Mouse (Mus musculus) forebrain, postnatal 0 days (tissue): ENCODE measurements at regions not wholly inside any gene's neighbourhood (a gene's known extent, or its start where the extent isn't known, plus 50 kb on each side); places are given as distances from the start of the nearest gene placed in this dataset.

Source experiments
- ATAC-seq: fragments of 200-750 bp; cut with Nextera tagmentation; 2 replicates; pipeline ENCODE4 v1.8.0; 2017; ENCODE audit warnings: mild to moderate bottlenecking, moderate library complexity
- DNase-seq: peaks from one replicate; pipeline ENCODE4 v3.0.0-alpha.2; 2015
- H3K27ac ChIP-seq: fragments of 300-500 bp; sonication (generic); 2 replicates; pipeline ENCODE4 v1.5.1; 2014; ENCODE audit warnings: low read depth, mild to moderate bottlenecking, antibody characterized with exemption, low read length, moderate library complexity, mixed read lengths
- H3K27me3 ChIP-seq: fragments of 300-500 bp; sonication (generic); 2 replicates; pipeline ENCODE4 v1.6.1; 2014; ENCODE audit warnings: mild to moderate bottlenecking, low read length, mixed read lengths; ENCODE audit not compliant: insufficient read depth
- H3K36me3 ChIP-seq: fragments of 300-500 bp; sonication (generic); 2 replicates; pipeline ENCODE4 v1.6.1; 2014; ENCODE audit warnings: mild to moderate bottlenecking, moderate library complexity; ENCODE audit not compliant: insufficient read depth
- H3K4me1 ChIP-seq: fragments of 300-500 bp; sonication (generic); 2 replicates; pipeline ENCODE4 v1.6.1; 2014; ENCODE audit warnings: antibody characterized with exemption; ENCODE audit not compliant: insufficient read depth
- H3K4me2 ChIP-seq: fragments of 300-500 bp; sonication (generic); 2 replicates; pipeline ENCODE4 v1.6.1; 2014; ENCODE audit warnings: low read depth, mild to moderate bottlenecking, moderate library complexity
- H3K4me3 ChIP-seq: fragments of 300-500 bp; sonication (generic); 2 replicates; pipeline ENCODE4 v1.5.1; 2014; ENCODE audit warnings: low read depth, low read length, mixed read lengths
- H3K9ac ChIP-seq: fragments of 300-500 bp; sonication (generic); 2 replicates; pipeline ENCODE4 v1.6.1; 2014; ENCODE audit warnings: mild to moderate bottlenecking
- H3K9me3 ChIP-seq: fragments of 300-500 bp; sonication (generic); 2 replicates; pipeline ENCODE4 v1.6.1; 2016; ENCODE audit warnings: low read length
- CTCF ChIP-seq: sonication (generic); IDR thresholded peaks from 2 replicates; pipeline ENCODE4 v1.5.1; 2016; ENCODE audit warnings: antibody characterized with exemption, control low read depth, low read depth
- WGBS: fragments of 180-500 bp; shearing (Covaris S2); extraction: QIAGEN DNeasy Blood & Tissue Kit; methylation state at CpG from one replicate; pipeline ENCODE4 v1.1.7; 2014; 5-methylcytosine and 5-hydroxymethylcytosine counted together

- no peak for TF ChIP-seq CTCF
- ATAC-seq (no peak), DNase-seq (peak; percentile 0)
- H3K4me3 ChIP-seq, result no peak overlapping the region
- H3K4me1 ChIP-seq, result no peaks in the 10 kb centered on the region
- H3K4me2 ChIP-seq, result no peak overlapping the region
- no peaks in the 10 kb centered on the region for H3K9me3 ChIP-seq
- WGBS, result 84% methylated on average over 6 of the region's 6 CpGs
- H3K36me3 ChIP-seq, result no peaks in the 10 kb centered on the region
- H3K27me3 ChIP-seq, result no peaks in the 10 kb centered on the region
- H3K9ac ChIP-seq, result no peak overlapping the region
- no peak overlapping the region for H3K27ac ChIP-seq
Observed at GRCm38 (mm10) chr5:61155390-61156225, 653.0 kb upstream of the G6pd2 start.

- H3K4me2 ChIP-seq, result no peak overlapping the region
Observed at GRCm38 (mm10) chr5:61156226-61156565, 652.4 kb upstream of the G6pd2 start.

More at GRCm38 (mm10) chr5:61156226-61156565, 652.4 kb upstream of the G6pd2 start:
- no peak for TF ChIP-seq CTCF
- ATAC-seq, result no peak
- no peak overlapping the region for H3K9ac ChIP-seq
- DNase-seq, result peak; percentile 0
- no peaks in the 10 kb centered on the region for H3K9me3 ChIP-seq
- H3K4me3 ChIP-seq, result no peak overlapping the region
- no peaks in the 10 kb centered on the region for H3K36me3 ChIP-seq
- no peaks in the 10 kb centered on the region for H3K4me1 ChIP-seq
- H3K27ac ChIP-seq, result no peak overlapping the region
- no peaks in the 10 kb centered on the region for H3K27me3 ChIP-seq
- WGBS, result 68% methylated on average over 8 of the region's 8 CpGs
